Mouse (Mus musculus): ENCODE data around the gene Rfxank.

Rfxank gene

DNA sequence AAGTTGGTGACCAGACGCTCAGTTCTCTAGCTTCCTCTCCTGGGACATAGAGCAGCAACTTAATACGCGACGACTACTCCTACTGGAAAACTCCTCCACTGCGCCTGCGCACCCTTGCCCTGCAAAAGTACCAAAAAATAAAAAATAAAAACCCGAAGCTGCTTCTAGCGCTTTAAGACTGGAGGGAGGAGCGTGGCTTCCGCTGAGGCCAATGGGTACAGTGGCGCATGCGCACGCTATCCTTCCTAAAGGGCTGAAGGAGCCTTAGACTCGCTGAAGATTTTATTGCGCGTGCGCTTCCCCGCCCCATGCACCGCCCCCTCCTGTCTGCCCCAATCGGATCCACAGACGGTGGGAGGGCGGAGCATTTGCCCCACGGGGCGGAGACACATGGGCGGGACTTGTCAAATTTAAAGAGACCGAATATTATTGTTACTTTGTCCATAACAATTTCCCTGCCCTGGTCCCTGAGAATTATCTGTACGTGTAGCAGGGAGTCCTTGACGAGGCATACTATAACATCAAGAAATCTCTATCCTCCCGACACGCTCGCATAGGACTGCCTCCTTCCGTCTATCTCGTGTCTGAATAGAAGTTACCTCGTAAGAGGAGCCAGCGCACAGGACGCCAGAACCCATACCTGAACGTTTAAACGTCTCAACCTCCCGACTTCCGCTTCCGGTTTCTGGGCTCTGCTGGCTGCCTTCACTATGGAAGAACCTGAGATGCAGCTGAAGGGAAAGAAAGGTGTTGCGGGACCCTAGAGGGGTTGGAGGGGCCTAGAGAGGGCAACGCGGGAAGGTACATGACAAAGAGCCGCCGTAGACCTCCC, at the start of gene Rfxank, which contains the start of the genes Borcs8 and Mef2b:
TSS of gene Rfxank (minus strand) at position 129 of the 832 bp plus-strand sequence.
TSS of gene Borcs8 (plus strand) at position 474 of the 832 bp plus-strand sequence.
TSS of gene Mef2b (plus strand) at position 686 of the 832 bp plus-strand sequence.
- peak; percentile 100 for DNase-seq (ENCODE audit: low read depth)

DNA sequence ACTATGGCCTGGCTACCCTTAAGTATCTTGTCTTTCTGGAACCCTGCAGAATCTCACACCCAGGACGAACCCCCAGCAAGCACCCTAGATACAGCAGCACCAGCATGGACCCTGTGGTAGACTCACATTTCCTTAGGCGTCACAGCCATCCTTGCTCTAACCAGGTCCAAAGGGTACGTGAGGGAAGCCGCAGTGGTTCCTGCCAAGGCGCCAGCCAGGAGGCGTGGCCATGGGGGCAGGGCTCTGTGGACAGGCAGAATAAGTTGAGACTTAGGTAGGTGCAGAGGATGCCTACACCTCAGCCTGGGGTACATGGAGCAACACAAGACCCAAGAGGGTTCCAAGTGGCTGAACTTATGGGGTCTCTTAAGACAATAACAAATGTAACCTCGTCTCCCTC, 49.8 kb upstream of the Rfxank start:
- no peak for DNase-seq (ENCODE audit: low read depth)

DNA sequence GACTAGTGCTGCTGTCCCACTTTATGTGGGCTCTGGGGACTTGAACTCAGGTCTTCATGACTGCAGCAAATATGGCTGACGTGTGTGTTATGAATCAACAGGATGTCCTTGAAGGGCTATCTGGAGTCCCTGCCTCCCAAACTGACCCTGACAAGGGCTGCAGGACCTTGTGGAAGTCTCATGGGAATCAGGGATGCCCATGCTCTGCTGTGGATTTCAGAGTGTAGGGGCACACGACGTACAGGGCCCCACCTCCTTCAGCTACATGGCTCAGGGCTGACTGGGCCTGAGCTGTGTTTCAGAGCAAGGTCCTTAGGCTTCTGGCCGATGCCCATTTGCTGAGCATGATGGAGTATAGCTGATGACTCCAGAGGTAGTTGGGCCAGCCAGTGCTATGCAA, 44.2 kb upstream of the Rfxank start:
- no peak for DNase-seq (ENCODE audit: low read depth)

DNA sequence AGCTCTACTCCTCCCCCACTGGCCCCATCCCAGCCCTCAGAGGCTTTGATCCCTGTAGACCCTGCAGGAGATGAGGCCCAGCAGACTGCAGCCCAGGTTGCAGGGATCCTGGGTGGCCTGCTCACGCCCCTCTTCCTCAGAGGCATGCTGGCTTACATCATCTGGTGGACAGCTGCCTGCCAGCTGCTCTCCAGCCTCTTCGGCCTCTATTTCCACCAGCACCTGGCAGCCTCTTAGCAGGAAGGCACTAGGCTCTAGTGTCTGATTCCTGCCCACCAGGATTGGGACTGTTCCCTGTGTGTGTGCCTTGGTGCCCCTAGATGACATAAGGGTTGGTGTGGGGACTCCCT, 42.9 kb upstream of the Rfxank start:
- DNase-seq (ENCODE audit: low read depth) = no peak

DNA sequence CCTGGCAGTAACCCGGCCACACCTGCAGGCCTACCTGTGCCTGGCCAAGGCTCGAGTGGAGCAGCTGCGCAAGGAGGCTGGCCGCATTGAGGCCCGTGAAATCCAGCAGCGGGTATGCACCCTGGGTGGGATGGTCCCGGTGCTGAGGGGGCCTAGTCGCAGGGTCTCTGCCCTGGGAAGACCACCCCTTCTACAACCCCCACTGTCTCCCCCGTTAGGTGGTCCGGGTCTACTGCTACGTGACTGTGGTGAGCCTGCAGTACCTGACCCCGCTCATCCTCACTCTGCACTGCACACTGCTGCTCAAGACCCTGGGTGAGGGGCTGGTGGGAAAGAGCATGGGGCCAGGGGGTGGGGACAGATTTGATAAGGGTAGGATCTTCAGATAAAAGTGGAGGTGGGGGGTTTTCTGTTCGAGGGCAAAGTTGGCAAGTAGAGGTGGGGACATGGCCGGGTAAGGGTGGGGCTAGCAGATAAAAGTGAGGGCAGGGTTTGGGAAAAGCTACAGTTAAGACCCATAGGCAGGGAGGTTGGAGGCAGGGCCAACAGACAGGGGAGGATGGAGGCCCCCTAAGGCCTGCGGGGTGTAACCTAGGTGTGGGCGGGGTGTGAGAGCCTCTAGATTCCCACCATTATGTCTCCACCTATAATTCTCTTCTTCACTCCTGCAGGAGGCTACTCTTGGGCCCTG, 42.4 kb upstream of the Rfxank start:
- no peak for DNase-seq (ENCODE audit: low read depth)

DNA sequence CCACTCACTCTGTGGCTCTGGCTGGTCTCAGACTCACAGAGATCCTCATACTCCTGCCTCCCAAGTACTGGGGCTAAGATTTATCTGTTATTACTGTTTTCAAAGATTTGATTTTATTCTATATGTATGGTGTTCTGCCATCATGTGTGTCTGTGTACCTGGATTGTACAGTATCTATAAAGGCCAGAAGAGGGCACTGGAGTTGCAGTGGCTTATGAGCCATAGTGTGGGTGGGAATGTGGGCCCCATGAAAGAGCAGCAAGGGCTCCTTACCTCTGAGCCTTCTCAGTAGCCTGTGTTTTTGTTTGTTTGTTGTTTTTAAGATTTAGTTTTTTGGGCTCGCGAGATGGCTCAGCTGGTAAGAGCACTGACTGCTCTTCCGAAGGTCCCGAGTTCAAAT, 40.1 kb upstream of the Rfxank start:
- peak; percentile 58 for DNase-seq (ENCODE audit: low read depth)

DNA sequence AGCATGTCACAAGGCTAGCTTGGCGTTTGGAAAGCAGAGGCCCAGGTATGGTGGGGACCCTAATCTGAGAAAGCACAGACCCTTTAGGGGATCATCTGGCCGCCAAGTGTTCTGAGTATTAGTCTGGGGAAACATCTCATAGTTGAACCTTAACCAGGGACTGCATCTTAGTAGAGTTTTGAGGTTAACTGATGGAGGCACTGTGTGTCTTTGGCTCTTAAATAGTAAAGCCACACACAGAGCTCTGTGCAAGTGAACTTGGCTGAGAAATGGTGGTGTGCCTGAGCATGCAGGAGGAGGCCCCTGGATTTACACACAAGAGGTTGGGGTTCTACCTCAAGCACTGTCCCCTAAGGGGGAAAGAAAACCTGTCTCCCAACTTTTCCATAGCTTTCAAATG, 39.3 kb upstream of the Rfxank start:
- no peak for DNase-seq (ENCODE audit: low read depth)

DNA sequence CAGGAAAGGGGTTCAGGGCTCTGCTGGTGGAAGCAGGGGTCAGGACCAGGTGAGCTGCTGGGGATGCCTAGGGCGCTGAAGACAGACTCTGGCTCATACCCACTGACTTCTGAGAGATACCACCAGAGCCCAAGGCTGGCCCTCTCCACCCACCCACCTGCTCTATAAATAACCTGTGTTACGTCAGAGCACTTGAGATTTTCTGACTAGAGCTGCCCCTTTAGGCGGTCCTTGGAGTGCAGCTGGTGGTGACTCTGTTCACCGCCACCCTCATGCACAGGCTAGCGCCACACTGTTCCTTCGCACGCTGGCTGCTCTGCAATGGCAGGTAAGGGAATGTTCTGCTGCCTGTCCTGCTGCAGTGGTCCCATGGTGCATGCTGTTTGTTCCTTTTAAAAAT, 35.1 kb upstream of the Rfxank start:
- no peak for DNase-seq (ENCODE audit: low read depth)

DNA sequence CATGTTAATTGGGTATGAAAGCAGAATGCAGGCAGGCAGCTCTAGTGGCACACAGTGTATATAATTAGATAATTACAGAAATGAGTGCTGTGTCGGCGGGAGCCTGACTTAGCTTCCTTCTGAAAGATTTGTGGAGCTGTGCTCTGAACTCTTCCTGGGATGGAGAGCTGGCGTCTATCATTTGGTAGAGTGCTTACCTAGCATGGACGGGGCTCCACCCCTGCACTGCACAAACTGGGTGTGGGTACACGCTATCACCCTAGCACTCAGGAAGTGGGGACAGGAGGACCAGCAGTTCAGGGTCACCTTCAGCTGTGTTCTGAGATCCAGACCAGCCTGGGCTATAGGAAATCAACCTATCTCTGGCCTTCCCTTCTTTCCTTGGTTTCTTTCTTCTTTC, 34.4 kb upstream of the Rfxank start:
- no peak for DNase-seq (ENCODE audit: low read depth)

DNA sequence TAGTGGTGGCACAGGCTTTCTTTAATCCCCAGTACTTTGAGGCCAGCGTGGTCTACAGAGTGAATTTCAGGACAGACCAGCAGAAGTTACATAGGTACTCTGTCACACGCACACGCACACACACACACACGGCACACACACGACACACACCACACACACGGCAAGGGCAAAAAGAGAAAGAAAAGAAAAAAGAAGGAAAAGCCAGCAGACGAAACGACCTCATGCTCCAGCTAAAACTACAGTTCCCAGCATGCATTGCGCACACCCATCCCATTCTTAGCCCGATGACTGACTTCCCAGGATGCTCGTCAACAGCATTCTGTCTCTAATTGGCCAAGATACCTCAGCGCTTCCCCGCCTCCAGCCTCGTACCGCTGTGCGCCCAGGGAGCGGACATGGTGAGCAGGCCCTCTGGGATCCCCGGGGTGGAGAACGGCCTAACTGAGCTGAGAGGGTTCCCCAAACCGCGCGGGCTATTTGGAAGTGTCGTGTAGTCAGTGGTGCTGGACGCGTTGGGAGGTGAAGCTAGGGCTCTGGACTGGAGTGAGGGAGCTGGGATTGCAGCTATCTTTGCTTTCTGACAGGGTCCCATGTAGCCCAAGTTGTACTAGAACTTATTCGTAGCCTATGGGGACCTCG, 33.2 kb upstream of the Rfxank start, which contains the start of gene Tmem161a:
TSS of gene Tmem161a (plus strand) at position 314 of the 639 bp plus-strand sequence.
- peak; percentile 97 for DNase-seq (ENCODE audit: low read depth)

DNA sequence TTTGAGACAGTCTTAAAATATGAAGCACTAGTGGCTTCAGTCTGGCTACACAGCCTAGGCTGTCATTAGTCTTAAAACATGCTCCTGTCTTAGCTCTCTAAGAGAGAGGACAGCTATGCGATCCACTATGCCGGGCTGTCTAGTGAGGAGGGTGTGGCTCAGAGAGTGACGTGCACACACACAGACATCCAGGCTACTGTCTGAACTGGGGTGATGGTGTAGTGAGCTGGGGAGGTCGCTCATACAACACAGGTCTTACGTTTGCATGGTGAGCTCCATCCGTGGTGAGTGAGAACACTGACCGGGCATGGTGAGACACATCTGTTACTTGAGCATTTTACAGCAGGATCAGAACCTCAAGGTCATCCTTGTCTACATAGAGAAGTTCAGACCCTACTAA, 32.3 kb upstream of the Rfxank start:
- no peak for DNase-seq (ENCODE audit: low read depth)

DNA sequence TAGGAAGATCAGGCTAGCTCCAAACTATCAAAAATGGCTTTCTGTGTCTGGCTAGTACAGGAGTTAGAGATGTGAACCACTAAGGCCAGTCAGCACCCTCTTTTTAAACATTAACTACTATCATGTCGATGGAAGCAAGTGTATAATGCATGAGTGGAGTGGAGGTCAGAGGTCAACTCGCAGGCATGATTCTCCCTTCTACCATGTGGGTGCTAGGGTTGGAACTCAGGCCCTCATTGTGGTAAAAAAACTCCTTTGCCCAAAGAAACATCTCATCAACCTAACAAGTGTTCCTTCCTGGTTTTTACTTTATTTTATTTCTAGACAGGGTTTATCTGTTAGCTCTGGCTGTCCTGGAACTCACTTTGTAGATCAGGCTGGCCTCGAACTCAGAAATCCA, 31.8 kb upstream of the Rfxank start:
- DNase-seq (ENCODE audit: low read depth) = no peak

DNA sequence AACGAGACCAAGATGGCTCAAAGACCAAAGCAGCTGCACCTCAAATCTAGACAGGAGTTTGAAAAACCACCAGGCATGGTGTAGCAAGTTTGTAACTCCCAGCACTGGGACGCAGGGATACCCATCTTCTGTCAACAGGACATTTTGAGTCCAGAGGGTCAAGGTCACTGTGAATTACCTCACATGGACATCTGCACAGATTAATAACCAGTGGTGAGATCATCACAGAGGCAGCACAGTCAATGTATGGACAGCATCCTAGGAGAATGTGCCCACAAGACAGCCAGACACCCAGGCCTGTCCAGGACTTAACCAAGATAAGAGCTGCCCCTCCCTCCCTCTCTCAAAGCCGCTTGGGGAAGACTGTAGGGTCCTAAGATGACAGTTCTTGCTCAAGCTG, 31.2 kb upstream of the Rfxank start:
- DNase-seq (ENCODE audit: low read depth) = no peak

DNA sequence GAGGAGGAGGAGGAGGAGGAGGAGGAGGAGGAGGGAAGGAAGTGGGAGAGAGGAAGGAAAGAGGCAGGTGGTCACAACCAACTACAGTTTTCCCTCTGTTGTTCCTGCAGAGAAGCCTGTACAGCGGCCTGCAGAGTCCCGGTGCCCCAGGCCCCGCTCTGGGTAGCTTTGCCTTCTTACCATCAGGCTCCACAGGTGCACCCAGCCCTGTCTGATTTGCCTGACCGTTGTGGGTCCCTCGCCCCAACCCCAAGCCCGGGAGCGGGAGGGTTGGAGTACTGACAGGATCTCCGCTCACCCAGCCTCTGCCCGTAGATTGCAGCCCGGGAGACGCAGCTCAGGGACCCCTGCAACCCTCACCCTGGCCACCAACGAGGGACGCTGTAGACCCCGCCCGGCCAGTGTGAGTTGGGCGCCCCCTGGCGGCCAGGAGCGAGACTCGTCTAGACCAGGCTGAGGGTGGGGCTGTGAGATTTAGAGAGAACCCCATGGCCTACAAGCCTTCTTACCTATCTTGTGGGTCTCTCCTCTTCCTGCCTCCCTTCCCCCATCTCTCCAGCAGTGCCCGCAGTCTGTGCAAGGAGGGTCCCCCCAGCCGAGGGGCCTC, 27.7 kb upstream of the Rfxank start:
- peak; percentile 57 for DNase-seq (ENCODE audit: low read depth)

DNA sequence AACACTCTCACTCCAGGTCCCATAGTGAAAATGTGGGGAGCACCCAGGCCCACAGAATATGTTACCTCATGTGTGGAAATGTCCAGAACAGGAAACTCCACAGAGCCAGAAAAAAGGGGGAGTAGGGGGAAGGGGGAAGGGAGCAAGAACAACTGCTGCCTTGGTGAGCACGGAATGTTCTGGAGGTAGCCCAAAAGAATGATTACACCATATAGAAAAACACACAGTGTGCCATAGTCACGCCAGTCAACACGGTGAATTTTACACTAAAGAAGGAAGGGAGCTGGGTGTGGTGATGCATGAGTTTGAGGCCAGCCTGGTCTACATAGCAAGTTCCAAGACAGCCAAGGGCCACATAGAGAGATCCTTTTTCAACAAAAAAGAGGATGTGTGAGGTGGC, 24.4 kb upstream of the Rfxank start:
- no peak for DNase-seq (ENCODE audit: low read depth)

DNA sequence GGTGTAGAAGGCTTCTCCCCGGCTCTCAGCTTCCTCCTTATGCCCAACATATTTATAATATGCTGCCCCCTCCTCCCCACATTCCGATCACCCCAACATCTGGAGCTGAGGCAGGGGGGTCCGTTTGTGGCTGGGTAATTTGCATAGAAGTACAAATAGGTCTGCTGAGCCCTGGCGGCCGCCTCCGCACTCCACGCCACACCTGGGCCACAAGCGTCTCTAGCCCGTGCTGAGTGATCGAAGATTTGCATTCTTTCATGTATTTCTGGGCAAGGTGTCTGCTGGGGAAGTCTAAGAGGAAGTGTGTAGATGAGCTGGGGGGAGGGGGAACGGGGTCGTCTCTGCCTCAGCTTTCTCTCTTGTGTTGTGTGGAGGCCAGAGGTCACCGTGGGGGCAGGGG, 21.1 kb upstream of the Rfxank start:
- no peak for DNase-seq (ENCODE audit: low read depth)

DNA sequence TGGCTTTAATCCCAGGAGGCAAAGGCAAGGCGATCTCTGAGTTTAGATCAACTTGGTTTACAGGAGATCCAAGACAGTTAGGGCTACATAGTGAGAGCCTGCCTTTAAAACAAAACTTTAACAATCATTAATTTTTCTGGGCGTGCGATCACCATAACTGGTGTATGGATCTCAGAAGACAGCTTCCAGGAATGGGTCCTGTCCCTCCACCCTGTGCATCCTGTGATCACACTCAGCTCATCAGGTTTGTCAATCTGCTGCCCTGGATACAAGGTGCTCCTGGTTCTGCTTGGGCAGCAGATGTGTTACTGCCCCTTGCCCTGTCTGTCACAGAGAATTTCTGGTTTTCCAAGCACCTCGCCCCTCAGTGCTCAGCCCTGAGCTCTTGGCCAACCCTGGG, 20.3 kb upstream of the Rfxank start:
- no peak for DNase-seq (ENCODE audit: low read depth)

DNA sequence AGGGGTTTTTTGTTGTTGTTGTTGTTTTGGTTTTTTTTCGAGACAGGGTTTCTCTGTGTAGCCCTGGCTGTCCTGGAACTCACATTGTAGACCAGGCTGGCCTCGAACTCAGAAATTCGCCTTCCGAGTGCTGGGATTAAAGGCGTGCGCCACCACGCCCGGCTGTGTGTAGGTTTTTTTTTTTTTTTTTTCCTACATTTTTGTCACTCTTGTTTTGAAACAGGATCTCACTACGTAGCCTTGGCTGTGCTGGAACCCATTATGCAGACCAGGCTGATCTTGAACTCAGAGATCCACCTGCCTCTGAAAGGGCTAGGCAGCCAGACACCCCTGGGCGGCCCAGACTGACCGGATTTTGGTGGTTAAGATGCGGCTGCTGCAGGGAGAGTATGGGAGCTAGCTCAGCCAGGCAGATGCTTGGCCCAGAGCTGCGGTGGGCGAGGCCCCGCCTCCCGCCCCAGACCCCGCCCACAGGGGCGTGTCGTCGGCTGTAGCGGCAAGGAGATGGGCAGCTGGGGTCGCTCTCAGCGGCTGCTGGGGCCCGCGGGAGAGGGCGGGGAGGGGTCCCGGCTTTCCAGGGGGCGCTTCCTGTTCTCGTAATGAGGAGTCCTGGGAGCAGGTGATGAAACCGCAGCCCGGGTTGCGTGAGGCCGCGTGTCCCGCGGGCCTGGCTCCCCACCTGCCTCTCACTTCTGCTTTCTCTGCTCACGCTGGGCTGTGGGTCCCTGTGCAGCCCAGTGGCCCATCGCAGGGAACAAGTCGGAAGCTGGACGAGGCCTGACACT, 19.3 kb upstream of the Rfxank start:
- DNase-seq (ENCODE audit: low read depth) = peak; percentile 76

DNA sequence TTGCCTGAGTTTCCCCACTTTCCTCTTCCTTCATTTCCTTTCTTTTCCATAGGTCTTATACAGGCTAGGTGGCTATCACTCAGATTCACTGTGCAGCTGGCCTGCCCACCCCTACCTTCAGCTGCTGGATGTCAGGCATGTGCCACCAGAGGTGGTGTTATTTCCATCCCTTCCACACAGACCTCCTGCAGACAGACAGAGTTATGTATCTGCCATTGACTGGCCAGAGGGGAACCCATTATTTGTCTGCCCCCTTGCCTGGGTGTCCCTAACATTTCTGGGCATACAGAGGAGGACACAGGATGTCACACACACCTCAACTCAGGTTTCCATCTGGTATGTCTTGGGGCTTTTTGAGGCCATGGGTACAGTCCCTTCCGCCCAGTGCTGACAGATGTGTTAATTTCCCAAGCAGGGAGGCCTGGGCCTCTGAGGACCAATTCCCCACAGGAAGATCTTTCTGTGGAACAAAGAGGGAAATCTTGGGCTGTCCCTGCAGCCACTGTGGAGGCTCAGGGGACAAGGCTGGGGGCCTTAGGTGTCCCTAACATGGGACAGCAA, 18.4 kb upstream of the Rfxank start:
- DNase-seq (ENCODE audit: low read depth) = no peak

DNA sequence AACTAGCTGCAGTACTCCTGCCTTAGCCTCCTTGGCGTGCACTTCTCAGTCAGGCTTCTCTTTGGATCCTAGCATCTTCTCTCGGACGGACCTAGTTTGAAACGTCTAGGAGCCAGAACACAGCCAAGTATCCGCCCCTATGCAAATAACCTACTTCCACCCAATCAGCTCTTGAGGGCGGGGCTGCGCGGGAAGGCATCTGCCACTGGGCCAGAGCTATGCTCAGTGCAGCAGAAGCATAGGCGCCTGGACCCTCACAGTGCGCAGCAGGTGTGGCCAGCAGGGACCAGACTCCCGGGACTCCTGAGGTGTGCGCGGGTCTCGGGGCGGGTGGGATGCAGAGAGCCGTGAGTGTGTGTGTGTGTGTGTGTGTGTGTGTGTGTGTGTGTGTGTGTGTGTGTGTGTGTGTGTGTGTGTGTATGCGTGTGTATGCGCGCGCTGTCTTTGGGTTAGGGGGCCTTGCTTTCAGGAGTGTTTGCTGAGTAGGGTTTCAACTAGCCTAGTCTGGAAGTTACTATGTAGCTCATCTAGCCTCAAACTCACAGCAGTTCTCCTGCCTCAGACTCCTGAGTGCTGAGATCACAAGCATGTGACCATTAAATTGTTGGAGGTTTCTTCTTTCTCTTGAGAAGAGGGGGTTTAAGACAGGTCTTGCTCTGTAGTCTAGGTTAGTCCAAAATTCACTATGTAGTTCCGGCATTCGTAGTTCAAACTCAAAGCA, 13.7 kb upstream of the Rfxank start:
- no peak for DNase-seq (ENCODE audit: low read depth)

DNA sequence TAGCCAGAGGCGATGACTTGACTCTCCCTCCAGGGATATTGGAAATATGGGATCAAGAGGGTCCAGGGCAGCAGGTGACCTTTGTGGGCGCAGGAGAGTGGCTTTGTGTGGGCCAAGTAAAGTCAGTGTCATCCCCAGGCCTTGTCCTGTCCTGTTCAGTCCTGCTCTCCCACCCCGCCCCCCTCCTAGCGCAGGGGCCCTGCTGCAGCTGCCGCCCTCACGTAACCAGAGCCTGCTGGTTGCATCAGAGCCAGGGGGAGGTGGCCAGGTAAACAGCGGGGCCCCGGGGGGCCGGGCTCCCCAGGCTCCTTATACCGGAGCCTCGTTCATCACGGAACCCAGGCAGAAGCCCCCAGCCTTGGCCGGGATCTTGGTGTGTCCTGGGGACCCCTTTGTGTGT, 11.2 kb upstream of the Rfxank start:
- DNase-seq (ENCODE audit: low read depth) = no peak

Data from 416B (cell line).